Mouse (Mus musculus): Measurements from ENCODE around the gene Gm49322. TPM values are rescaled to one million over a fixed set of nuclear protein-coding genes. Genes with fewer than 3 reads are reported as not detected.

Gene Gm49322
- total RNA-seq, 2 experiments from 2014 or later, result 2.6 to 2.8 TPM

Small RNA genes lying within 50 kb of the gene (microRNA-seq; reads per million reads assigned to microRNA genes)
- 4.0 to 5.4 reads per million in 2 experiments for gene Mir6912

Other genes with a start within 250 kb of the Gm49322 start
- gene Plk5, start 249.6 kb upstream of the Gm49322 start, total RNA-seq (2021), result 10 to 100 TPM in 1 of 2 experiments, 1 to 10 TPM in 1; 7.6 to 10.6 TPM
- gene Mex3d, start 218.4 kb upstream of the Gm49322 start, total RNA-seq (2021), result 10 to 100 TPM; 19.9 to 24.1 TPM
- gene Mbd3, start 206.5 kb upstream of the Gm49322 start, total RNA-seq (2021), result 100 to 1,000 TPM; 122 to 134 TPM
- 100 to 1,000 TPM; 587 to 604 TPM for gene Uqcr11, start 199.2 kb upstream of the Gm49322 start, total RNA-seq (2021)
- gene Tcf3, start 172.4 kb upstream of the Gm49322 start, total RNA-seq (2021), result 10 to 100 TPM; 26.6 to 29.1 TPM
- gene Onecut3, start 111.2 kb upstream of the Gm49322 start, total RNA-seq (2021), result not detected
- under 1 TPM; 0.15 TPM for gene Atp8b3, start 66.9 kb upstream of the Gm49322 start, total RNA-seq (2021)
- gene Rexo1, start 44.5 kb upstream of the Gm49322 start, total RNA-seq (2021), result 10 to 100 TPM; 44.5 to 46.3 TPM
- 10 to 100 TPM; 46.7 to 48.0 TPM for gene Klf16, start 28.7 kb upstream of the Gm49322 start, total RNA-seq (2021)
- 100 to 1,000 TPM; 212 to 220 TPM for gene Abhd17a, start 15.7 kb upstream of the Gm49322 start, total RNA-seq (2021)
- gene Scamp4, start 3.1 kb upstream of the Gm49322 start, total RNA-seq (2021), result 10 to 100 TPM; 35.8 to 39.3 TPM
- 1 to 10 TPM; 2.8 TPM for gene Adat3, start 3.1 kb upstream of the Gm49322 start, total RNA-seq (2021)
- 100 to 1,000 TPM; 188 to 196 TPM for gene Csnk1g2, start 16.8 kb downstream of the Gm49322 start, total RNA-seq (2021)
- 10 to 100 TPM; 88.3 to 93.5 TPM for gene Btbd2, start 51.0 kb downstream of the Gm49322 start, total RNA-seq (2021)
- gene Mknk2, start 72.1 kb downstream of the Gm49322 start, total RNA-seq (2021), result 10 to 100 TPM; 38.4 to 46.7 TPM
- 10 to 100 TPM; 15.0 to 20.2 TPM for gene Mob3a, start 96.0 kb downstream of the Gm49322 start, total RNA-seq (2021)
- 10 to 100 TPM; 52.8 to 55.3 TPM for gene Izumo4, start 96.2 kb downstream of the Gm49322 start, total RNA-seq (2021)
- 100 to 1,000 TPM; 143 to 147 TPM for gene Ap3d1, start 136.2 kb downstream of the Gm49322 start, total RNA-seq (2021)
- 10 to 100 TPM; 59.1 to 66.7 TPM for gene Dot1l, start 149.2 kb downstream of the Gm49322 start, total RNA-seq (2021)
- 10 to 100 TPM; 42.7 to 43.6 TPM for gene Sf3a2, start 192.2 kb downstream of the Gm49322 start, total RNA-seq (2021)
- gene Plekhj1, start 192.6 kb downstream of the Gm49322 start, total RNA-seq (2021), result 10 to 100 TPM; 60.0 to 62.8 TPM
- 1 to 10 TPM; 1.6 to 1.9 TPM for gene Amh, start 199.2 kb downstream of the Gm49322 start, total RNA-seq (2021)
- 1 to 10 TPM; 2.5 to 2.9 TPM for gene Jsrp1, start 207.5 kb downstream of the Gm49322 start, total RNA-seq (2021)
- 100 to 1,000 TPM; 433 to 483 TPM for gene Oaz1, start 220.6 kb downstream of the Gm49322 start, total RNA-seq (2021)
- gene Lingo3, start 238.0 kb downstream of the Gm49322 start, total RNA-seq (2021), result 10 to 100 TPM; 30.0 to 33.0 TPM
- gene Lsm7, start 249.2 kb downstream of the Gm49322 start, total RNA-seq (2021), result 10 to 100 TPM; 46.4 to 52.7 TPM
- gene Sppl2b, start 249.3 kb downstream of the Gm49322 start, total RNA-seq (2021), result 10 to 100 TPM; 81.8 to 89.3 TPM

Data from left cerebral cortex, postnatal 14 days (tissue).